Mouse (Mus musculus): ENCODE measurements around the gene Akap14.
"Not testable (repeated sequence)": the region's sequence is repeated elsewhere in the genome, so short reads cannot be mapped to it uniquely, and the experiment has no call there.

The Akap14 gene

DNA sequence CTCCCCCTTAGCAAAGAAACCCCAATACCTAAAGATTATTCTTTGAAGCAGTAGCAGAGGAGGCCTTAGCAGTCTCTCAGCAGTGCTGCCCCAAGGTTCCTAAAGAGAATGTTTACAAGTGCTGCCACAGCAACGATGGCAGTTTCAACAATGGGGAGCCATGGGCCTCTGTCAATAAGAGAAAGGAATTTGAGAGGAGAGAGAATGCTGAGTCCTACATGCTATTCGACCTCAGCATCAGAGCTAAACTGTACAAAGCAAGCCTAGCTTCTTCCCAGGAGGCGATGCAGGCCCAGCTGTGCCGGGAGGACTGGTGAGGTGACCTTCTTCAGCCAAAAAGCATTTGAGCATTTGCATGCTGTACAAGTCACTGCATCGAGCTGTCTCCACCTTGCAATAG lies at the start of gene Akap14:
Gene Akap14 (minus strand): TSS at position 101 of the 400 bp plus-strand sequence.
- no peak for DNase-seq

DNA sequence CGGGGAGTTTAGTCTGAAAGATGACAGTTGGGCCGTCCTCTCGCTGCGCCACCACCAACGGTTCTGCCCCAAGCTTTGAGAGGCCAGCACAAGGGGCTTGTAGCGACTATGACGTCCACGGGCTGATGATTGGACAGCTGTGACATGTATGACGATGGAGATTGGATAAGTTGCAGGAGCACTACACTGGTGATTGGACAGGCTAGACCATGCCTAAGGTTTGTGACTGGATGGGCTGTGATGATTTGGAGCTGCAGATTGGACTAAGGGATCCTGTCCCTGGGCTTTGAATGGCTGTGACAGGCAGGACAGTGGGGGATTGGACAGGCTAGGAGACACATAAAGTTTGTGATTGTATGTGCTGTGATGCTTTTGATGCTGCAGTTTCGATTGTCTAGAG lies 42.3 kb upstream of the Akap14 start, which contains the start of gene Gm9:
Gene Gm9 (minus strand): TSS at position 101 of the 400 bp plus-strand sequence.
- DNase-seq, result no peak

DNA sequence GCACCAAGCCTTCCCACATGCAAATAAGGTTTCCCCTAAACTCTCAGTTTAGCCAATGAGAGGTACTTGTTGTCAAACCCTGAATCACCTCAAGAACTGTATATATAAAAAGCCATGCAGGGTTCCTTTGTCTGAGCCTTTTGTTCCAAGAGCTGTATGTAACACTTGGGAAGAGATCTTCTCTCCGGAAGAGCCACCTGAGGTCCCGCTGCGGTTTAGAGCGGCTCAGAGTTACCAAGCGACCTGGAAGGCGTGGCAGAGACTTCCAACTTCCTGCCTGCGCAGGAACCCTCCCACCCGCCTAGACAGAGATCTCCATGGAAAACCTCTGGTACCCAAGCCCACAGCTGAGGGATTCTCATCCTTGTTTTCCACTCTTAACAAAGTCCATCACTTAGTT lies 30.0 kb upstream of the Akap14 start:
- DNase-seq, result no peak

DNA sequence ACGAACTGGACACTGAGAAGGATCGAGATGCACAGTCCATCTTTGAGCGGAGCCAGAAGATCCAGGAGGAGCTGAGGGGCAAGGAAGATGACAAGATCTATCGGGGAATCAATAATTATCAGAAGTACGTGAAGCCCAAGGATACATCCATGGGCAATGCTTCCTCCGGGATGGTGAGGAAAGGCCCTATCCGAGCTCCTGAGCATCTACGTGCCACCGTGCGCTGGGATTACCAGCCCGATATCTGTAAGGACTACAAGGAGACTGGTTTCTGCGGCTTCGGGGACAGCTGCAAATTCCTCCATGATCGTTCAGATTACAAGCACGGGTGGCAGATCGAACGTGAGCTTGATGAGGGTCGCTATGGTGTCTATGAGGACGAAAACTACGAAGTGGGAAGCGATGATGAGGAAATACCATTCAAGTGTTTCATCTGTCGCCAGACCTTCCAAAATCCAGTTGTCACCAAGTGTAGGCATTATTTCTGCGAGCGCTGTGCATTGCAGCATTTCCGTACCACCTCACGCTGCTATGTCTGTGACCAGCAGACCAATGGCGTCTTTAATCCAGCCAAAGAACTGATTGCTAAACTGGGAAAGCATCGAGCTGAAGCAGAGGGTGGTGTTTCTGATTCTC lies 23.2 kb upstream of the Akap14 start:
- DNase-seq, result peak; percentile 13 to 15

DNA sequence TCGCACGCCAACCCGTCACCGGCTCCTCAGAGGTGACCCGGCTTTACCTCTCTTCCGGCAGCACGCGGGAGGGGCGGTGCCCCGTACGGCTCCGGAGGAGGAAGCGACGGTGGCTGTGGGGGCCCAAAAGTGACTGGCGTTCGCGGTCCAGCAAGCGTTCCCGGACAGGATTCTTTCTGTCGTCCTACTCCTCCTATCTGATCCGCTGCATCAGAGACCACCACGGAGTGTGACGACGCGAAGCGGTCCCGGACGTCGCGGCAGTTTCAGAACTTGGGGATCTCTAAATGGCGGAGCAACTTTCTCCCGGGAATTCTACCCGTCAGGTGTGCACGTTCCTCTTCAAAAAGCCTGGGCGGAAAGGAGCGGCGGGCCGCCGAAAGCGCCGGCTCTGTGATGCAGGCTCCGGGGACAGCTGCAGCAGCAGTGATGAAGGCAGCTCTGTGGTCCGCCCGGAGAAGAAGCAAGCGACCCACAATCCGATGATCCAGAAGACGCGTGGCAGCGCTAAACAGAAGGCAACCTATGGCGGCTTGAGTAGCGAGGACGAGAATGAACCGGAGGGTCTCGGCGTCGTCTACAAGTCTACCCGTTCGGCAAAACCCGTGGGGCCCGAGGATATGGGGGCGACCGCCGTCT lies 22.6 kb upstream of the Akap14 start, which contains the start of the genes Ndufa1 and Rnf113a1:
Gene Ndufa1 (minus strand): TSS at position 59 of the 639 bp plus-strand sequence.
Gene Rnf113a1 (plus strand): TSS at position 141 of the 639 bp plus-strand sequence.
- DNase-seq, result peak; percentile 92 to 94

DNA sequence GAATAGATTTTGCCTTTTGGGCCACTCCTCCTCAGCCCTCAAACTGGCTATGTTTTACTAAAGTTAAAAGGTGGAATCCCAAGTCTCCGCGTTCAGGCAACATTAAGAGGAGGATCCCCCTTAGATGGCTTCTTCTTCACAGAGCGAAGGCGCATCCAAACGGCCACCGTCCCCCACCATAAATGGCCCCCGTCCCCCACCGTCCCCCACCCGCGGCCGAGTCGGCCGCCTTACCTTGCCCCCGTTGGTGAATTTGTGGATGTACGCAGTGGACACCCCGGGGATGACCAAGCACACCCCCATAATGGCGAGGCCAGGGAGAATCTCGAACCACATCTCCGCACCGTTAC lies 22.1 kb upstream of the Akap14 start:
- no peak for DNase-seq

DNA sequence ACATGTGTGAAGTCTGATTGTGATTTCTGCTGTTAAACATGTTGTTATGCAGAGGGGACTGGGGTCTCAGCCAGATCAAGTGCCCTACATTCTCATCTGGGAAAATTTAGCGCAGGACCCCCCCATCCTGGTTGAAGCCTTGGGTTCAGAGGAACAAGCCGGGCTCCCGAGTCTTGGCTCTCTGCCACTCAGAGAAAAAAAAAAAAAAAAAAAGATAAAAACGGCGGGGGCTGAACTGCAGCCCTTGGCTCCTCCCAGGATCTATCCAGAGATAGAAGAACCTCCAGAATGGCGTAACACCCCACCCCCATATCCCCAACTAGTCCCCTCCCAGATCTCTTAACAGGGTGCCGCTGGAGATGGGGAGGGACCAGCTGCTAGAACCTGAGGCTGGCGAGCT lies 15.8 kb upstream of the Akap14 start:
- DNase-seq, result peak; percentile 17 to 28

DNA sequence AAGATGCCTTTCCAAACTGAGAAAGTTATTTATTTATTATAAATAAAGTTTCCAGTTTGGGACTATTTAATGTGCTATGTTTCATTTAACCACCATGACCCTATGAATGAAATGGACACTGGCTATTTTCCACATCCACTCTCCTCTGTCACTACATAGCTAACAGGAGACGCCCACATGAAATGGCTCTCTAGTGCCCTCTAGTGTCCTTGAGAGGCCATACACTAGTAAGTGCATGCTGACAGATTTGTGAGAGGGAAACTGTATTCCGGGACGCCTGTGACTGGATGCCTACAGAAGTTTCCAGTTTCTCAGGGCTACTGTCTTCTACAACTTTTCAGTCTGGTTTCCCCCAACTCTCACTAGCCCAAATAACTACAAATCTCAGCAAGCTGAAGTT lies 1.6 kb downstream of the Akap14 start:
- DNase-seq, result peak; percentile 13 to 43

DNA sequence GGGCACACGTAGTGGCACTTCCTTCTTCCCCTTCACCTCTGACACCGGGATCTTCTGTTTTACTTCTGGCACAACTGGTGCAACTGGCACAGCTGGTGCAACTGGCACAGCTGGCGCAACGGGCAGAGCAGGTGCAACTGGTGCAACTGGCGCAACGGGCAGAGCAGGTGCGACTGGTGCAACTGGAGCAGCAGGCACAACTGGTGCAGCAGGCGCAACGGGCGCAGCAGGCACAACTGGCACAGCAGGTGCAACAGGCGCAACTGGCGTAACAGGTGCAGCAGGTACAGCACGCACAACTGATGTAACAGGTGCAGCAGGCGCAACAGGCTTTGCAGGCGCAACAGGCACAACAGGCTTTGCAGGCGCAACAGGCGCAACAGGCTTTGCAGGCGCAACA lies 5.5 kb downstream of the Akap14 start:
- no peak for DNase-seq

DNA sequence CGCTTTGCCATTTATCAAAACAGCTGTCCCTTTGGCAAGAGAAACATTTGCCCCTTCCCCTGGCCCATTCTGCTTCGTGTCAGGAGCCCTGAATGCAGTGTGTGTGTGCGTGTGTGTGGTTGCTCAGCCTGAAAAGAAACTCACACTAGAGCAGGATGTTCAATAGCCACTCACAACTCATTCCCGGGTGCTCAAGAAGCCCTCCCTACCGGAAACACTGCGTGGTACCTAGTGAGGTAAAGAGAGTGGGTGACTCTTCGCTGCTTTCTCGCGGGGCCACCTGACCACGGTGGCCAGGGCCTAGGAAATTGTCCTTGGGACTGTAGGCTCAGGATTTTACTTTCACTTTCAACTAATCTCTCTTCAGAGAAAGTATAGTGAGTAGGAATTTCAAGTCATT lies 7.5 kb downstream of the Akap14 start:
- no peak for DNase-seq

DNA sequence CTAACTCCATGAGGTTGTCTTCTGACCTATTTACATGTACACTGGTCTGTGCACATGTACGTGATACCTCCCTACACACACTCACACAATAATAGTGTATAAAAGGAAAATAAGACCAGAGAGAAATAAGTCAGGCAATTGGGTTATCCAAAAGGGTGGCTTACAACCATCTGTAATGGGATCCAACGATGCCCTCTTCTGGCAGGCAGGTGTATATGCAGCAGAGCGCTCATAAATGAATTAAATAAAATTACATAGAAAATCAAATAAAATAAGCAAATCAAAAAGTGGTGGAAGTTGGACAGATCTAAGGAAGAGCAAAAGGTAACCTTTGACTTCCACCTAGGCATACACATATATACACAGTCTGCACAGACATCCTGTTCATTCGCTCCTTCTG lies 10.8 kb downstream of the Akap14 start:
- peak in 1 of 2 experiments; percentile 5 for DNase-seq

DNA sequence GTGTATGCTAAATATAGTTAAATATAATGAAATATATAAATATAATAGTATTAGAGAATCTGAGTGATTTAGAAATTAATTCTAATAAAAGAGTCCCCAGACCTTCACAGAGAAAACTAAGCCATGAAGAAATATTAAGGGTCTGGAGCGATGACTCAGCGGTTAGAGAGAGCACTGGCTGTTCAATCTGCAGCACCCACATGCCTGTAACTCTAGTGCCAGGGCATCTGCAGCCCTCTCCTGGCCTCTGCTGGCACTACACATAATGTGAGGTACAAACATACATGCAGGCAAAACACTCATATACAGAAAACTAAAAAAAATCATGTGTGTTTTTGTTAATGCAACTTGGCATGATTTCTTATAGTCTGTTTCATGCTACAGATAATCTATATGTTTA lies 23.7 kb downstream of the Akap14 start:
- DNase-seq, result peak in 1 of 2 experiments; percentile 27

DNA sequence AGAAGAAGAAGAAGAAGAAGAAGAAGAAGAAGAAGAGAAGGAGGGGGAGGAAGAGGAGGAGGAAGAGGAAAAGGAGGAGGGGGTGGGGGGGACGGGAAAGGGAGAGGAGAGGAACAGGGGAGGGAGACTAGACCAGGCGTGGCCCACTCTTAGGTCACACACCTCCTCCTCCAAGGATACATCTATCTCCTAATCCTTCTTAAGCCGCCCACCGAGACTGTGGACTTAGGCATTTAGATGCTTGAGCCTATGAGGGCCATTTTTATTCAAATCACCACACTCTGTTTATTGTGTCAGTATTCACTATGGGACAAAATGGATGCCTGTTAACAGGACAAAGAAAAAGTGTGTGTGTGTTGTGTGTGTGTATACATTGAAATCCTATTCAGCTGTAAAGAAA lies 24.1 kb downstream of the Akap14 start:
- not testable (repeated sequence) for DNase-seq

DNA sequence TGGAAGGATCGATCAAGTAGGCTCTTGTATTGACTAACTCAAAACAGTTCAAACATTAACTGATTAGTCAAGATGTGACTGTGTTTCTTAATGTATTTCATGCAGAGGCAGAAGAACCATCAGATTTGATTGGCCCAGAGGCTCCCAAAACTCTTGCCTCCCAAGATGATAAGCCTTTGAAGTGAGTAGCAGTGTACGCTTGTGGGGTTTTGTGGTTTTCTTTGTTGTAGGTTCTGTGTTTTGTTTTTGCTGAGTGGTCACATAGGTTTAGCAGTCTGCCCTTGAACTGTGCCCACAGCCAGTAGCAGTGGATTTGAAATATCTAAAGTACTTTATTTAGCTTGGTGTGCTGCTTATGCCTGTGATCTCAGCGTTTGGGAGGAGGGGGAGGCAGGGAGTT lies 26.9 kb downstream of the Akap14 start:
- DNase-seq, result no peak

DNA sequence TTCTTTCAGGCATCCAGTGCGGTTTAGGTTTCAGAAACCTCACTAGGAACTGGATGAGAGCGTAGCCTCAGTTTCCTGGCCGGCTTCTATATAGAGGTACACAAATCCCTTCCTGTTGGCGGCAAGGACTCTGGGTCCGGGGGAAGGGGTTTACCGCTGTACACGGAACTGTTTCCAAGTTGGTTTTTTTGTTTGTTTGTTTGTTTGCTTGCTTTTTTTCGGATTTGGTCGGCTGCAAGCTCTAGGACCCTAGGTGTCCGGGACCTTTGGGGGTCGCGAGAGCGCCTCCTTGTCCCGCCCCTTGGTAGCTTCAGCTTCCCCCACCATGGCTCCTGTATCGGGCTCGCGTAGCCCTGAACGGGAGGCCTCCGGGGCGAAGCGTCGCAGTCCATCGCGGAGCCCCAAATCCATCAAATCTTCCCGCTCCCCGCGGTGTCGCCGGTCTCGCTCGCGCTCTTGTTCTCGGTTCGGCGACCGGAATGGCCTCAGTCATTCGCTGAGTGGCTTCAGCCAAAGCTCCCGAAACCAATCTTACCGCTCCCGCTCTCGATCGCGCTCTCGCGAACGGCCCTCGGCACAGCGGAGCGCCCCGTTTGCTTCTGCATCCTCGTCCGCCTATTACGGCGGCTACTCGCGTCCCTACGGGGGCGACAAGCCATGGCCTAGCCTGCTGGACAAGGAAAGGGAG lies 41.8 kb downstream of the Akap14 start, which contains the start of gene Nkap:
Gene Nkap (plus strand): TSS at position 125 of the 688 bp plus-strand sequence.
- DNase-seq, result peak; percentile 81 to 82

DNA sequence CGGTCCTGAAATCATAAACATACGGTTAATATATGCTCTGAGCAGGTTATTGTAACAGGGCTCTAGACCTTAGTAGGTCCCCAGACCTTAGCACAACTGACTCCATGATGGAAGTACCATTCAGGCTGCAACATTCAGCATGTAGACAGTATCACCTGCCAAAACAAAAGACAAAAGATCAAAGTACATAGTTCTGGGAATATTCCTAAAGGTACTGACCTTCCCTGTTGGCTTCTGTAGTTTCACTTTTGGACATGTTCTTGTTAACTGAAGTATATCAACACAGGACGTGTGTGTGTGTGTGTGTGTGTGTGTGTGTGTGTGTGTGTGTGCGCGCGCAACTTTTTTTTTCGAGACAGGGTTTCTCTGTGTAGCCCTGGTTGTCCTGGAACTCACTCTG lies 43.1 kb downstream of the Akap14 start:
- DNase-seq, result no peak

DNA sequence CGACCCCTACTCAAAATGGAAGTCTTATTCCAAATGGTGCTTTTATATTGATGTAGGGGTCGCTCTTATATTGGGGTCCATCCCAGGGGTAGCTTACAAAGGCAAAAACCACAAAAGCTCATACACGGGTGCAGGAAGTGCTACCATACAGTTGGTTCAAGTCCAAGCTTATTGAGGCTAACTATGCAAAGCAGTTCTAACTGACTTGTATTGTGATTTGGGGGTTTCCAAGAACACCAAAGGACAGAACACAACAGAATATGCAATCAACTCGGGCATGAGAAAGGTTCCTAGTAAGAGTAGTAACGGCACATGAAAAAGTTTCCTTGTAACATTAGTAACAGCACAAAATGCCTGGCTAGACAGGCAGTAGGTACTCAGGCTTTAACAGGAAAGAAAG lies 48.4 kb downstream of the Akap14 start:
- DNase-seq, result no peak

DNA sequence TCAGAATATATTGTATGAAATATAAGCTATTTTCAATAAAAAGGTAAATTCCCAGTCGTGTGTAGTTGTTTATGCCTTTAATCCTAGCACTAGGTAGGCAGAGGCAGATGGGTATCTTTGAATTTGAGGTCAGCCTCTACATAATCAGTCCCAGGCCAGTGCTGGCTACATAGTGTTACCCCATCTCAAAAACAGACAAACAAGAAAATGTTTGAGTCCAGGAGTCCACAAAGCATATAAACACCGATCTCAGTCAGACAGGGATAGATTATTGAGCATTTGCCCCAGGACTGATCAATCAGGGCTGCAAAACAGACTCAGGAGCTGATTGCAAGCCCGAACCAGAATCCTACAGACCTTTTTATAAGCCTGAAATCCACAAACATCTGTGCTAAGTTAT lies 49.1 kb downstream of the Akap14 start:
- DNase-seq, result no peak

DNA sequence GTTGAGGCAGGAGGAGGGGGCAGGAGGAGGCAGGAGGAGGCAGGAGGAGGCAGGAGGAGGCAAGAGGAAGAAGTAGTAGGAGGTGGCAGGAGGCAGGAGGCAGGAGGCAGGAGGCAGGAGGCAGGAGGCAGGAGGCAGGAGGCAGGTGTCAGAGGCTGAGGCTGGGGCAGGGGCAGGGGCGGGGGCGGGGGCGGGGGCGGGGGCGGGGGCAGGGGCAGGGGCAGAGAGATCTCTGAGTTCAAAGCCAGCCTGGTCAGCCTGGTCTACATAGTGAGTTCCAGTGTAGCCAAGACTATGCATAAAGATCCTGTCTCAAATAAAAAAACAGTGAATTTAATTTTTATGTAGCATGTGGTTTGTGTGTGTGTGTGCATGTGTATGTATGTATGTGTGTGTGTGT lies 51.6 kb downstream of the Akap14 start:
- no peak for DNase-seq

DNA sequence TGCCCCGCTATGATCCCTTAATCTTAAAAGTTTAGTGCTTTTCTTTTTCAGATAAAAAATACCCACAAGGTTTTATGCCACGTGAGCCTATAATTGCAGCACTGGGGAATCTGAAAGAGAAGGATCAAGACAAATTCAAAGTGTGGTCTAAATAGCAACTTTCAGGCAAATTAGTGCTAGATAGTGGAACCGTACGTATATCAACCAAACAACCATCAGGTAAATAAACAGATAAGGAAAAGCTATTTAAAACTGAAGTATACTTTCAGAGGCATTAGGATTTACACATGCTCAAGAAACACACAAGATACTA lies 57.8 kb downstream of the Akap14 start:
- no peak for DNase-seq

DNA sequence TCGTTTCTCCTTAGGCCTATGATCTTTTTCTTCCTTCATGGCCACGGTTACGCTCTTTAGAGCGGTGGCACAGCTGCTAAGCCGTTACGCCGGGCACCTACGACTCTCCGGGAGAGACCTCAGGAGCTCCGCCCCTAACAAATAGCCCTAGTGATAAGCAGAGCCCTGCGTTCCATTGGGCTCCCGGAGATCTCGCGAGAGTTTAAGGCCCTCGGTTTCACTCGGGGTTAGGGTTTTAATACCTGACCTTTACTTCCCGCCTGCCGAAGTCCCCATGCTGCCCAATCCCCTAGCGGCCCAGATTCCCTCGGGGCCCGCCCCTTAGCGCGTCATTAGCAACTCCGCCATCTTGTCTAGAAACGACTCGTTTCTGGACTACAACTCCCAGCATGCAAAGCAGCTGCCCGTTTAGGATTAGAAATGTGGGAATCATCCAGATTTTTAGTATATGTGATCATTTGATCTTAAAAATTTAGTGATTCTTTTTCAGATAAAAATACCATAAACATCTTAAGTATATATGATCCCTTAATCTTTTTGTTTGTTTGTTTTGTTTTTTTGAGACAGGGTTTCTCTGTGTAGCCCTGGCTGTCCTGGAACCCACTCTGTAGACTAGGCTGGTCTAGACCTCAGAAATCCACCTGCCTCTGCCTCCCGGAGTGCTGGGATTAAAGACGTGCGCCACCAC lies 58.3 kb downstream of the Akap14 start, which contains the start of gene Upf3b:
Gene Upf3b (minus strand): TSS at position 130 of the 688 bp plus-strand sequence.
- DNase-seq, result peak; percentile 84 to 92

DNA sequence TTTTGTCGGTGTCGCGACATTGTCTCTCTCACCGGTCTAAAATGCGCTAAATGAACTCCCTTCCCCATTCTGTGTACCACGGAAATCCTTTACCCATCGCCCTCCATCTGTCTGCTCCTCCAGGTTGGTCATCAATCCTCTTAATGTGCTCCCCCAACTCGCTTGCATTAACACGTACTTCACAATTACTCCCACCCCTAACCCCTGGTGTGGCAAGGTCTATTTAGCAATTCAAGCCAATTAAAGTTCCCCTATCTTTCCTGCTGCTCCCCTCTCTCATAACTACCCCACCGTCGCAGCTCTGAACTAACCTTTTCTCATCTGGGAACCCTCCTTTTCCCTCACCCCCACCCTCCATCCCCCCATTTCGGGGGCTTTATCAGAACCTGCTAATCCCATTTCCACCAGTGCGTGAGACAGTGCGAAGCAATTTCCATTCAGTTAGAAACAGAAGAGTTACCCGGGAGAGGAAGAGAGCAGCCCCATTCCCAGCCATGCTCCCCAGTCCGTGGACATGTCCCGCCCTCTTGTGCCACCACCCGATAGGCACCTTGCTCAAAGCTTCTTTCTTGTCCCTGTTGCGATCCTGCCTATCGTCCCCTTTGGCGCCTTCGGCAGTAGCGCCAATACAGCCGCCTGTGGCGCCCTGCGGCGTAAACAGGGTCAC lies 59.0 kb downstream of the Akap14 start:
- DNase-seq, result no peak

DNA sequence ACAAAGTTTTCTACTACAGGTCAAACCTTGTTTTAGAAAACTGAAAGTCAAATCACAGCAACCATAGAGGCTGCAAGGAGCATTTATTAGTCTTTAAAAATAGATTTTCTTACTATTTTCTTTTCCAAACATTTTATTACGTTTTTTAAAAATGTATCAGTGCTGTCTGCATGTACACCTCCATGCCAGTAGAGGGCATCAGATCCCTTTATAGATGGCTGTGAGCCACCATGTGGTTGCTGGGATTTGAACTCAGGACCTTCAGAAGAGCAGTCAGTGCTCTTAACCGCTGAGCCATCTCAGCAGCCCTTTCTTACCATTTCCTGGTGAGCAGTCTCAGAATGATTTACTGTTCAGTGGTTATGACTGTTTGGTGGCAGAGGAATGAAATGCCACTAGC lies 64.8 kb downstream of the Akap14 start:
- DNase-seq, result no peak

Data from cerebellum, postnatal 25 days (tissue).